In the genomic region with DNA sequence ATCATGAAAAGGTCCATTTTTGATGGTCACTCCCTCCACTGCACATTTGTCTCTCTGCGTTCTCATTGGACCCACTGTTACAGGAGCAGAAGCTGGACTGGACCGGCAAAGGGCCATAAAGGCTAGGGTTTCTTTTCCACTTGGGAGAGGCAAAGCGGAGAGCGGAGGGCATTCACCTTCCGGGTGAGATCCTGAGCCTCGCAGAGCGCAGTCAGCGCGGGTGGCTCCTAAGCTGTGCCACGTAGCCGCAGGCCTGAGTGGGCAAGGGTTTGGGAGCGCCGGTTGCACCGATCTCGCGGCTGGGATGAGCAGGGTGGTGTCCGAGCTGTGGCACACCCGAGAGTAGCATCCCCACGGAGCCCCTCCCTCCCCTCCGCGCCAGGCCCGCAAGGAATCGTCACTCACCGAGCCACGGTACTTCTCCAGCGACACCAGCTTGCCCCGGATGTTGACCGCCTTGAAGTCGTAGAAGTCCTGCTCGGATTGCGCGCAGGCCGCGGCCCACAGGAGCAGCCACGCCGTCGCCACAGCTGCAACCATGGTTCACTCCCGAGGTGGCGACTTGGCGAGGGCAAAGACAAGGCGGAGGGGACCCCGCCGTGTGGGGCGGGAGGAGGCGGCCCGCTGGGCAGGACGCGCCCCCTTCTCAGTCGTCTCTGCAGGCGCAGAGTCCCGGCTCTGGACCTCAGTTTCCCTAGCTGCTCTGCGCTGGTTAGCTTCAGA, we compare ENCODE assay signal across 8 mouse cellular contexts. TPM values are rescaled to one million over a fixed set of nuclear protein-coding genes. Genes with fewer than 3 reads are reported as not detected.
DNase-seq lines count a peak whose midpoint lies in the region; ATAC-seq and TF ChIP-seq lines count a peak whose summit lies in the region.

No protein-coding gene starts in this region.

- peak; percentile 66 for ATAC-seq in granulocyte monocyte progenitor cell, adult 5-6 weeks (replicated peaks; ENCODE audit: poor library complexity, severe bottlenecking)
- peak; percentile 62 for ATAC-seq in intestine, postnatal 0 days
- peak; percentile 77 for ATAC-seq in midbrain, embryonic 12.5 days (ENCODE audit: low FRiP score, low read depth)

- H3K4me1 ChIP-seq in intestine, postnatal 0 days (replicated peaks; ENCODE audit: control insufficient read depth, insufficient read depth, low read length): 0 out of 2 replicates have a peak, but pooled peaks cover under 1% of the 10 kb centered on the region
- H3K4me1 ChIP-seq in midbrain, embryonic 12.5 days: peaks cover 24% of the 10 kb centered on the region

- H3K4me3 ChIP-seq in intestine, postnatal 0 days (ENCODE audit: low read depth, low read length): peak overlapping the region; percentile 37
- peak overlapping the region; percentile 46 for H3K4me3 ChIP-seq in midbrain, embryonic 12.5 days

- intact Hi-C loops in left cerebral cortex, postnatal 4 days (cut with DNase I): loop anchor here (5.0 kb wide), 1 partner anchor 51 kb away; a partner anchor contains a TSS

- peaks cover 2% of the 10 kb centered on the region; the same call in 1 of the 2 replicates for H3K36me3 ChIP-seq in intestine, postnatal 0 days (ENCODE audit: control insufficient read depth, insufficient read depth)
- no peaks in the 10 kb centered on the region for H3K36me3 ChIP-seq in midbrain, embryonic 12.5 days

- H3K9ac ChIP-seq in intestine, postnatal 0 days (ENCODE audit: low read depth, low read length): peak overlapping the region; percentile 55
- peak overlapping the region; percentile 66 for H3K9ac ChIP-seq in midbrain, embryonic 12.5 days (replicated peaks)

- no peaks in the 10 kb centered on the region for H3K9me3 ChIP-seq in intestine, postnatal 0 days (ENCODE audit: control insufficient read depth)
- H3K9me3 ChIP-seq in midbrain, embryonic 12.5 days: no peaks in the 10 kb centered on the region

- 5% methylated on average over 51 of the region's 52 CpGs for WGBS in intestine, postnatal 0 days
- 1% methylated on average over 52 of the region's 52 CpGs for WGBS in midbrain, embryonic 12.5 days

- no peaks in the 10 kb centered on the region for H3K27me3 ChIP-seq in intestine, postnatal 0 days (replicated peaks; ENCODE audit: control insufficient read depth, insufficient read depth, low read length)
- H3K27me3 ChIP-seq in midbrain, embryonic 12.5 days: 0 out of 2 replicates have a peak, but pooled peaks cover 3% of the 10 kb centered on the region

- peak; percentile 77 for DNase-seq in adrenal gland, postnatal 10 days
- peak; percentile 68 for DNase-seq in embryo, embryonic 9.5 days (ENCODE audit: extremely low spot score)
- peak; percentile 57 for DNase-seq in left cerebral cortex, postnatal 4 days
- DNase-seq in spleen, adult 18-20 months: peak; percentile 16 to 46
- DNase-seq in MN1 (ENCODE audit: low spot score): no peak

- peak overlapping the region; percentile 72 for H3K4me2 ChIP-seq in intestine, postnatal 0 days (replicated peaks; ENCODE audit: low read depth)
- peak overlapping the region; percentile 71 for H3K4me2 ChIP-seq in midbrain, embryonic 12.5 days (replicated peaks)

- H3K27ac ChIP-seq in intestine, postnatal 0 days (ENCODE audit: low read depth, low read length): peak overlapping the region; percentile 29
- H3K27ac ChIP-seq in midbrain, embryonic 12.5 days (replicated peaks): peak overlapping the region; percentile 4

- TF ChIP-seq CTCF in intestine, postnatal 0 days (IDR thresholded peaks at IDR 0.05; ENCODE audit: low read depth): no peak

RNA-seq across cellular contexts. Expression of a gene that starts 0.5 kb away (rescaled TPM):
- total RNA-seq in adrenal gland, postnatal 10 days (2021): 10 to 100 TPM; 18.2 to 20.5 TPM
- total RNA-seq in granulocyte monocyte progenitor cell, adult 5-6 weeks (2014; fragmentation: Nextera tagmentation): 1.8 and 4.2 TPM in 2 replicates
- total RNA-seq in granulocyte monocyte progenitor cell, adult 5-6 weeks (2017): 0.30 and 0.46 TPM in 2 replicates
- 21.7 and 22.9 TPM in 2 replicates for polyA plus RNA-seq in intestine, postnatal 0 days (2015; fragmentation: Nextera tagmentation; extraction: Ambion mirVana)
- 10 to 100 TPM; 15.5 to 16.2 TPM for total RNA-seq in left cerebral cortex, postnatal 4 days (2021)
- polyA plus RNA-seq in midbrain, embryonic 12.5 days (2016; fragmentation: Nextera tagmentation; extraction: Ambion mirVana): 39.3 and 54.2 TPM in 2 replicates

RNA-seq across cellular contexts. Expression of a gene that starts 23.1 kb away (rescaled TPM):
- total RNA-seq in adrenal gland, postnatal 10 days (2021): 1 to 10 TPM; 2.7 to 5.9 TPM
- total RNA-seq in granulocyte monocyte progenitor cell, adult 5-6 weeks (2014; fragmentation: Nextera tagmentation): not detected in 2 replicates
- total RNA-seq in granulocyte monocyte progenitor cell, adult 5-6 weeks (2017): not detected in 2 replicates
- 0.50 and 0.55 TPM in 2 replicates for polyA plus RNA-seq in intestine, postnatal 0 days (2015; fragmentation: Nextera tagmentation; extraction: Ambion mirVana)
- not detected for total RNA-seq in left cerebral cortex, postnatal 4 days (2021)
- polyA plus RNA-seq in midbrain, embryonic 12.5 days (2016; fragmentation: Nextera tagmentation; extraction: Ambion mirVana): 1.7 and 2.0 TPM in 2 replicates

RNA-seq across cellular contexts. Expression of a gene that starts 52.9 kb away (rescaled TPM):
- total RNA-seq in adrenal gland, postnatal 10 days (2021): 10 to 100 TPM; 37.9 to 52.2 TPM
- total RNA-seq in granulocyte monocyte progenitor cell, adult 5-6 weeks (2014; fragmentation: Nextera tagmentation): 77.1 and 98.9 TPM in 2 replicates
- total RNA-seq in granulocyte monocyte progenitor cell, adult 5-6 weeks (2017): 24.9 and 25.1 TPM in 2 replicates
- 19.1 and 22.8 TPM in 2 replicates for polyA plus RNA-seq in intestine, postnatal 0 days (2015; fragmentation: Nextera tagmentation; extraction: Ambion mirVana)
- total RNA-seq in left cerebral cortex, postnatal 4 days (2021): 10 to 100 TPM; 72.8 to 77.6 TPM
- polyA plus RNA-seq in midbrain, embryonic 12.5 days (2016; fragmentation: Nextera tagmentation; extraction: Ambion mirVana): 102 and 110 TPM in 2 replicates
